Mouse (Mus musculus) left cerebral cortex, postnatal 10 days (tissue): ENCODE measurements around the gene Cyp4f16. TPM values are rescaled to one million over a fixed set of nuclear protein-coding genes. Genes with fewer than 3 reads are reported as not detected.
A peak's percentile ranks its signal among the peaks of the same experiment; 100 is the strongest.
"Not testable (repeated sequence)": the region's sequence is repeated elsewhere in the genome, so short reads cannot be mapped to it uniquely, and the experiment has no call there.

Experiments
- DNase-seq, 2 experiments: peaks; one replicate each; pipeline ENCODE4 v3.0.0; 2021 to 2022; ENCODE audit warnings: low spot score in 2 of 2, mixed read lengths in 1 of 2; ENCODE audit errors: extremely low spot score in 1 of 2
- intact Hi-C: fragments of 180-260 bp; cut with DNase I; formaldehyde crosslinking; loops from one replicate; pipeline ENCODE4 v1.15.1; 2025
- total RNA-seq, 2 experiments: library from RNA; stranded (reverse); gene quantifications; 2 replicates each; pipeline ENCODE4 v1.2.3; 2021

The Cyp4f16 gene
- total RNA-seq, 2 experiments from 2014 or later = 4.9 to 6.0 TPM

- intact Hi-C loops = no loop called here
- DNase-seq = no peak
These were observed 2.3 kb upstream of the Cyp4f16 start for GRCm38 (mm10) chr17:32534068-32534467.

DNA sequence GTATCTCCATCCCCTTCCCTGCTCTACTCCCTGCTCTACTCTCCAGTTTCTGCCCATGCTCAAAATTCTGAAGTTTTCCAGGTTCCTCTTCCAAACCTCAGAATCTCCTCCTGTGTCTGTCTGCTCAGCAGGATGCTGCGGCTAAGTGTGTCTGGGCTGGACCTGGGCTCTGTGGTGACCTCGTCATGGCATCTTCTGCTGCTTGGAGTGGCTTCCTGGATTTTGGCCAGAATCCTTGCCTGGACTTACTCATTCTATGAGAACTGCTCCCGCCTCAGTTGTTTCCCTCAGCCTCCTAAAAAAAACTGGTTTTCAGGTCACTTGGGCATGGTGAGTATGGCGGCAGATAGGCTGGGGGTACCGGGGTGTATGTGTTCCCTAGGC, 501 bp downstream of the Cyp4f16 start:
- DNase-seq = peak in 1 of 2 experiments; percentile 37
- intact Hi-C loops = no loop called here

DNA sequence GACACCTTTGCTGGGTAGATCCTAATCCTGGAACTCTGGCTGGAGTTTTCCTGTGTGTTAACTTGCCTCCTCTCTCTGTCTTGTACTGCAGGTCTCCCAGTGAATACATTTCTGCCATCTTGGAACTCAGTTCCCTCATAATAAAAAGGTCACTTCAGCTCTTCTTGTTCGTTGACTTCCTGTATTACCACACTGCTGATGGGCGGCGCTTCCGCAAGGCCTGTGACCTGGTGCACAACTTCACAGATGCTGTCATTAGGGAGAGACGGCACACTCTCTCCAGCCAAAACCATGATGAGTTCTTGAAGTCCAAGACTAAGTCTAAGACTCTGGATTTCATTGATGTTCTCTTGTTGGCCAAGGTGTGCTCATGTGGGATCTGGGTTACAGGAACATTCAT, 8.4 kb downstream of the Cyp4f16 start:
- DNase-seq = not testable (repeated sequence)
- intact Hi-C loops = loop anchor here (10.0 kb wide), 1 partner anchor 90 kb away; no protein-coding TSS in a partner anchor

- intact Hi-C loops = loop anchor here (5.0 kb wide), 1 partner anchor 132 kb away; no protein-coding TSS in a partner anchor
- not testable (repeated sequence) for DNase-seq
These were observed 14.0 kb downstream of the Cyp4f16 start for GRCm38 (mm10) chr17:32550377-32550776.

DNA sequence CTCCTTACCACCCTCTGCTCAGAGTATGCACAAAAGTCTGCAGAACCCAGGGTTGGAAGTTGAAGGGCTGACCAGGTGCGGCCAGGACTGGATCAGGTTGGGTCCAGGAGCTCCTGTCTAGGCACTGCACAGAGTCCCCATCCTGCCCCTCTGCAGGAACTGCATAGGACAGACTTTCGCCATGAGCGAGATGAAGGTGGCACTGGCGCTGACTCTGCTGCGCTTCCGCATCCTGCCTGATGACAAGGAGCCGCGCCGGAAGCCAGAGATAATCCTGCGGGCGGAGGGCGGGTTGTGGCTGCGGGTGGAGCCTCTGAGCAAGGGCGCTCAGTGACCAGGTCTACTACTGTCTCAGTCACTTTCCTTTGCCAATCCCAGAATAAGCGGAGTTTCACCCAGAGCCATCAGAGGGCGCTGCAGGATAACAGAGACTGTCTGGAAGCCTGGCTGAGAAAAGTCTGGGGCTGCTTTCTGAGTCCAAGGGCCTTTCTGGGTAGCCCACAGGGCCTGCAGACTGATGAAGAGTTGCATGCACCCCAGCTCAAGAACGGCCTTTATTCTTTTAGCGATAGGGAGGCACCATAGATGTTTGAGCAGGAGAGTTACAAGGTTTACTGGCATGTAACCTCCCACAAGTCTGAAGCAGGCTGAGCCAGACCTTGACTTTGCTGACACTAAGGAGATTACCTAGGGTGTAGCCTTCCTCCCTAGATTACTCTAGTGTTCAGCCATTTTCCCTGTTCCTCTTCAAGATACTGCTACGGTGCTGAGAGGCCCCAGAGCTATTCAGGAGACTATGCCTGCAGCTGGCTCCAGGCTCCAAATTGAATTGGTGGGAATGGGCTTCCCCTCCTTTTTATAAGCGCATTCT, 14.8 kb downstream of the Cyp4f16 start:
- intact Hi-C loops = loop anchor here (5.0 kb wide), 1 partner anchor 131 kb away; no protein-coding TSS in a partner anchor
- peak; percentile 78 to 86 for DNase-seq

- intact Hi-C loops = loop anchor here (5.0 kb wide), 1 partner anchor 129 kb away; no protein-coding TSS in a partner anchor
These were observed 16.7 kb downstream of the Cyp4f16 start for GRCm38 (mm10) chr17:32553016-32553415.

GRCm38 (mm10) chr17:32554368-32554767, 18.0 kb downstream of the Cyp4f16 start:
- not testable (repeated sequence) for DNase-seq
- intact Hi-C loops = loop anchor here (5.0 kb wide), 1 partner anchor 128 kb away; no protein-coding TSS in a partner anchor

More at GRCm38 (mm10) chr17:32553016-32553415, 16.7 kb downstream of the Cyp4f16 start:
- not testable (repeated sequence) for DNase-seq

- DNase-seq, intact Hi-C loops: not testable (repeated sequence)
These were observed 26.9 kb downstream of the Cyp4f16 start for GRCm38 (mm10) chr17:32563301-32563700.

DNA sequence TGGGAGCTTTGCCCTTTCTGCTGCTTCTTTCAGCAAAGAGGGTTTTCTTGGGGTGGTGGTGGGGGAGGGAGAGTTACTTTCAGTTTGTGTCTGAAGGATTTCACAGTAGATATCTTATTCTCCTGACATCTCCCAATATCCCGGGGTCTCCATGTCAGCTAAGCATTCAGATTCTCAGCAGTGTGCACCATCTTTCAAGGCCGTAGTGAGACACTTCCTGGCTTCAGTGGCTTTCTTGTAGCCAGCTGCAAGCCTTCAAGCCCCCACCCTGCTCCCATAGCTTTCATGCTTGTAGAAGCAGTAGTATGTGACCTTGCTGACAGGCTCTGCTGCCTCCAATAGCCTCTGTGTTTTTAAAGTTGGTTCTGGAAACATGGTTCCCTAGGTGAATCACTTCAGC, 36.9 kb downstream of the Cyp4f16 start:
- DNase-seq, intact Hi-C loops: not testable (repeated sequence)

GRCm38 (mm10) chr17:32577496-32578186, 41.3 kb downstream of the Cyp4f16 start:
- intact Hi-C loops = no loop called here
- DNase-seq = no peak

DNA sequence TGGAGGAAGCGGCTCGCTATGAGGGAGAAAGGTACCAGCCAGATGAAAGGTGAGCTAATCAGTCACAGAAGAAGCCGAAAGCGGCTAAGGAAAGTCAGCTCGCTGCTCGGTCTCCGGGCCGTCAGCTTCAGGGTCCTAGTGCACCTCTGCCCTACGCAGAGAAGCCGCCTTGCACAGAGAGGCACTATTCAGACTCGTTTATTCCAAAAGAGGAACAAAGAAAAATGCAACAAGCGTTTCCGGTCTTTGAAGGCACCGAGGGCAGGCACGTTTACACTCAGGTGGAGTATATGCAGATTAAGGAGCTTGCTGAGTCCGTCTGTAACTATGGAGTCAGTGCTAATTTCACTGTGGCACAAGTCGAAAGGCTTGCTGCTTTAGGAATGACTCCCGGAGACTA, 60.1 kb downstream of the Cyp4f16 start:
- DNase-seq = no peak
- intact Hi-C loops = no loop called here

Other genes with a start within 250 kb of the Cyp4f16 start
- gene Akap8, start 215.3 kb upstream of the Cyp4f16 start, total RNA-seq = 10 to 100 TPM; 90.9 to 94.2 TPM
- 100 to 1,000 TPM; 128 to 135 TPM for gene Akap8l, start 186.0 kb upstream of the Cyp4f16 start, total RNA-seq
- gene Wiz, start 147.1 kb upstream of the Cyp4f16 start, total RNA-seq = 10 to 100 TPM; 91.6 to 99.3 TPM
- 1 to 10 TPM; 2.9 to 3.4 TPM for gene Rasal3, start 133.0 kb upstream of the Cyp4f16 start, total RNA-seq
- gene Pglyrp2, start 112.4 kb upstream of the Cyp4f16 start, total RNA-seq = not detected
- gene Cyp4f39, start 83.8 kb upstream of the Cyp4f16 start, total RNA-seq = under 1 TPM; 0.36 to 0.41 TPM
- gene Cyp4f17, start 30.5 kb upstream of the Cyp4f16 start, total RNA-seq = 1 to 10 TPM; 3.2 to 3.8 TPM
- gene Cyp4f37, start 84.8 kb downstream of the Cyp4f16 start, total RNA-seq = not detected
- not detected for gene Cyp4f40, start 122.3 kb downstream of the Cyp4f16 start, total RNA-seq
- 1 to 10 TPM; 7.0 to 8.0 TPM for gene Cyp4f15, start 149.1 kb downstream of the Cyp4f16 start, total RNA-seq